Mouse (Mus musculus) cerebellum, postnatal 10 days (tissue): ENCODE results near the gene Hist3h2a.
A peak's percentile ranks its signal among the peaks of the same experiment; 100 is the strongest.

Source experiments
- DNase-seq, 2 experiments: peaks; one replicate each; pipeline ENCODE4 v3.0.0; 2021; ENCODE audit warnings: mixed read lengths in 2 of 2

The Hist3h2a gene

GRCm38 (mm10) chr11:58969027-58969426, 14.5 kb downstream of the Hist3h2a start:
- no peak for DNase-seq

DNA sequence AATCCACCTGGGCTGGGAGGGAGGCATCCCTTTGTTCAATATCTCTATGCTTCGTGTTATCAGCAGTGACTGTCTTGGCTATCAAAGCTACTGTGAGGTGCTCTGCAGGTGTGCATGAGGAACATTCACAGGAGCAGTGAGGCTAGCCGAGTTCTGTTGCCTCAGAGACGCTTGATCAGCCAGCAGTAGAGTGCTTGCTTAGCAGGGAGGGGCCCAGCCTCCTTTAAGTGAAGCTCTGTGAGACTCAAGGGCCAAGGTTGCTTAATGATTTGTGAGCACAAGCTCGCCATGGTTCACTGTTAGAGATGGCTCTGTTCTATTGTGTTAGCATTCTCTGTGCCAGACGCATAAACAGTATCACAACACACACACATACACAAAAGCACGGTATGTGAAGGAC, 15.2 kb downstream of the Hist3h2a start:
- no peak for DNase-seq

DNA sequence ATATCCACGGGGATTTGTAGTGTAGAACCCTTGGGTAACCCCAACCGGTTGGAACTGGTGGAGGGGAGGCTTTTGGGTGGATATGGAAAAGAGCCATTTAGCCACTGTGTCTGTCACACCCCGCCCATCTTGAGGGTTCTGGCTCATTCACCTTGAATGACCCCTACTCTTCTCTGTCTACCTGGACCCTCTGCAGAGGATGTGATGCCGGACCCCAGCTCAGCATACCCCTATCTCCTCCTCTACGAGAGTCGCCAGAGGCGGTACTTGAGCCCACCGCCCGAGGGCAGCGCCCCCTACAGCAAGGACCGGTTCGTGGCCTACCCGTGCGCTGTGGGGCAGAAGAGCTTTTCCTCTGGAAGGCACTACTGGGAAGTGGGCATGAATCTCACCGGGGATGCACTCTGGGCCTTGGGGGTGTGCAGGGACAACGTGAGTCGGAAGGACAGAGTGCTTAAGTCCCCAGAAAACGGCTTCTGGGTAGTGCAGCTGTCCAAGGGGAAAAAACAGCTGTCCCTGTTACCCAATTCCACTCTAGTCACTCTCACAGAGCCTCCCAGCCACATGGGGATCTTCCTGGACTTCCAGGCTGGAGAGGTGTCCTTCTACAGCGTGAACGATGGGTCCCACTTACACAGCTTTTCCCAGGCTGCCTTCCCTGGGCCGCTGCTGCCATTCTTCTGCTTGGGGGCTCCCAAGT, 16.5 kb downstream of the Hist3h2a start:
- no peak for DNase-seq

DNA sequence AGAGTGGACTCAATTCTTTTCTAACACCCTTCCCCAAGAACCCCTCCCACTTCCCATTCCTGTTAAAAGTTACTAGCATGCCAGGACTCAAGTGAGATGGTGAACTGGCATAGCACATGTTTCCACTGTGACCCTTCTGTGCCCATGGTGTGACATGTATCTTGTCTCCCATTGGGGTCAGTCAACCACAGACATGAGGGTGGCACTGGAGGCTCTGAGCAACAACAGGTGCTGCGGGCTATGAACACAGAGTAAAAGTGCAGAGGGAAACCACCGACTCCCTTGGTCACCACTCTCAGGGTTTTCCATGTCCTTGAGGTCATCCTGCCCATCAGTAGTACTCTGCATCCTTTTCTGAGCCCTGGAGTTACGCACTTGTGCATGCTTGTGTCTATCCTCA, 17.3 kb downstream of the Hist3h2a start:
- DNase-seq = no peak

DNA sequence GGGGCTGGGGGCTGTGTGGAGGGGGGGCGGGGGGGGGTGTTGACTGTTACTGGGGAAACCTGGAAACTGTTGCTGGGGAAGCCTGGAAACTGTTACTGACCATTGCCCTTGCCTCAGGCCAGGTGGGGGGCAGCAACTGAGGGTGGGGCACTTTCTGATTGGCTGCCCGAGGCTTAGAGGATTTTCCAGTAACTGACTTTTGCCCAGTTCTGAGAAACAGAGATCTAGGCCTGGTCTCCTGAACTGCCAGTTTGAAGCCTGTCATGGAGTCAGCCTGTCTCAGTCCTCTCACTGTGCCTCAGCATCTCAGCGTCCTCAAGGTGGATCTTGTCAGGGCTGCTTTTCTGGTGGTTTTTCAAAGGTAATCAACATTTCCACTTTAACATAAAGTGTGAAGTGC, 19.9 kb downstream of the Hist3h2a start:
- no peak for DNase-seq

DNA sequence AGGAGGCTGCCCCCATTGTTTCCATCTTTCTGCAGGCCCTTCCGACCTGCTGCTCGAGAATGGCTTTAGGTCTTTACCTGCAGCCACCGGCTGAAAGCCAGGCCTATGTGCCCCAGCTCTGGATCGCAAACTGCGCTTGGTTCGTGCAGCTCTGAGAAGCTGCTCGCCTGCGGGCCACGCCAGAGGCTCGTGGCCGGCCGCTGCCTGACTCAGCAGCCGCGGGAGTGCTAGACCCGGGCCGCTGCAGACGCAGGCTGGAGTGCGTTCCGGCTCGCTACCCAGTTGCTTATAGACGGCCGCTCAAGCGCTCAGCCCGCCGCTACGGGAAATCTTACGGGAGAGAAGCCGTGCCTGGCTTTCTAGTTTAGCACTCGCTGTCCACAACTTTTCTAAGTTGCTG, 22.7 kb downstream of the Hist3h2a start:
- DNase-seq = peak in 1 of 2 experiments; percentile 28

- DNase-seq = no peak
Measured at GRCm38 (mm10) chr11:58977607-58978026, 23.1 kb downstream of the Hist3h2a start.

DNA sequence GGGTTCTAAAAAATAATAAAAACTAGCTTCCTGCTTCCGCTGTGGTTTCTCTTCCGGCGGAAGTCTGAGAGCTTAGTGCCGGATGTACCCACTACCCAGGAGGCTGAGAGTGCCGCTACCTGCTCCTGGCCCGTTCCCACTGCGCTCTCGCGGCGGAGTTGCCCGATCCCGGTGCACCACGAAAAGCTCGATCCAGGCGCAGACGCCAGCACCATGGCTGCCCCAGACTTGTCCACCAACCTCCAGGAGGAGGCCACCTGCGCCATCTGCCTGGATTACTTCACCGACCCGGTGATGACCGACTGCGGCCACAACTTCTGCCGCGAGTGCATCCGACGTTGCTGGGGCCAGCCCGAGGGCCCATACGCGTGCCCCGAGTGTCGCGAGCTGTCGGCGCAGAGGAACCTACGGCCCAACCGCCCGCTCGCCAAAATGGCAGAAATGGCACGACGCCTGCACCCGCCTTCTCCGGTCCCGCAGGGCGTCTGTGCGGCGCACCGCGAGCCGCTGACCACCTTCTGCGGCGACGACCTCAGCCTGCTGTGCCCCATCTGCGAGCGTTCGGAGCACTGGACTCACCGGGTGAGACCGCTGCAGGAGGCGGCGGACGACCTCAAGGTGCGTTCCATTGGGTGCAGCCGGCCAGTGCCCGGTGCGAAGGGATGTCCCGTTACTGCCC, 23.7 kb downstream of the Hist3h2a start, which contains the start of gene Trim11:
Gene Trim11 (plus strand): TSS at position 67 of the 679 bp plus-strand sequence.
- DNase-seq = peak; percentile 76 to 77

- no peak for DNase-seq
Measured at GRCm38 (mm10) chr11:58978706-58979030, 24.2 kb downstream of the Hist3h2a start.

DNA sequence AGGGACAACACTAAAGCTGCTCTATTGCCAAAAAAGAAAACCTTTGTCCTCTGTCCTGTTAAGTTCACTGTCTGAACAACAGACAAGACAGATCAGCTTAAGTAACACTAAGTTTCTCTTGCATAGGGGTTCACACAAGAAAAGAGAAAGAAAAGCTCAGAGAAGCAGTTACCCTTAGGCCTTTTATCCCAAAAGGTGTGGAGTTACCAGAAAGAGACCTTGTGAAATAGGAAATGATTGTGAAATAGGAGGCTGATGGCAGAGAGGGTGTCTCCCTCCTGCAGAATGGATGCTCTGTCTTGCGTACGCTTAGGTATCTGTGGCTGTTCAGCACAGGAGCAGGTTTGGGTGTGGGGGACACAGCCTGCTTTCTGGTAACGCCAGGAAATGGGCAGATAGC, 24.7 kb downstream of the Hist3h2a start:
- DNase-seq = no peak

DNA sequence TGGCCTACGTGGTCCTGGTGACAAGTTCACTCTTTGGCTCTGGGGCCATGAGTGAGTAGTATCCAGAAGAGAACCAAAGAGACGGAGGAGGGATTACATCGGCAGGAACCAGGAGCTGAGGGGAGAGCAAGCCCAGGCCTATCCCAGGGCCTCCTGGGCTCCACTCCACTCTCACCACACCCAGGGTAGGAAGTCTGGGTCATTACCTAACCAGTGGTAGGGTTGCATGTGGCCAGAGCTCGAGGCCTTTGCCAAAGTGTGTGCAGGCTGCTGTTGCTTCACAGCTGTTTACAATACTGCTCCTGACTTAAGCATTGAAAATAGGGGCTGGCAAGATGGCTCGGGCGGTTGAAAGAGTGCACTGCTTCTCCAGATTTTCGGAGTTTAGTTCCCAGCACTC, 25.2 kb downstream of the Hist3h2a start:
- DNase-seq = no peak

DNA sequence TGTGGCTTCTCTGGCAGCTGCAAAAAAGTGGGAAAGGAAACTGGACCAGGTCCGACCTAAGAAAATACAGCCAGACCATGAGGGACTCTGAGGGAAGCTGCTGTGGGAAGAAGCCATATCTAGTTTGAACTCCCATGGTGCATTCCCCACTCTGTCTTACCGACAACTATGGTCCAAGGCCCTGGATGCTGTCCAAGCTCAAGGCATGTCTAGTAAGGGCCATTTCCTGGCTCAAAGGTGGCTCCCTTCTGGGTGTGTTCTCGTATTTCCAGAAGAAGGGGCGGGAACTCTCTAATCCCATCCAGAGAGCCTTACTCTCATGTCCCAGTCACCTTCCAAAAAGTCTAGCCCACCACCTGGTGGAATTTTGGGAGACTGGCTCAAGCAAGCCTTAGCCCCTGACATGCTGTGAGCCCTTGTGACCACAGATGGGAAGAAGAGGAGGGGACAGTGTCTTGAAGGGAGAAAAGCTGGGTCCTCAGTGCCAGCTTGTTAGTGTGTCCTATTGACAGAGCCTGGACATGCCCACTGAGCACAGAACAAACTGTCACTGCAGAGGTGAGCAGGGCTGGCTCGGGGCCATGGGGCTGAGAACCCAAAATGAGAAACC, 26.0 kb downstream of the Hist3h2a start:
- DNase-seq = peak; percentile 41 to 58

DNA sequence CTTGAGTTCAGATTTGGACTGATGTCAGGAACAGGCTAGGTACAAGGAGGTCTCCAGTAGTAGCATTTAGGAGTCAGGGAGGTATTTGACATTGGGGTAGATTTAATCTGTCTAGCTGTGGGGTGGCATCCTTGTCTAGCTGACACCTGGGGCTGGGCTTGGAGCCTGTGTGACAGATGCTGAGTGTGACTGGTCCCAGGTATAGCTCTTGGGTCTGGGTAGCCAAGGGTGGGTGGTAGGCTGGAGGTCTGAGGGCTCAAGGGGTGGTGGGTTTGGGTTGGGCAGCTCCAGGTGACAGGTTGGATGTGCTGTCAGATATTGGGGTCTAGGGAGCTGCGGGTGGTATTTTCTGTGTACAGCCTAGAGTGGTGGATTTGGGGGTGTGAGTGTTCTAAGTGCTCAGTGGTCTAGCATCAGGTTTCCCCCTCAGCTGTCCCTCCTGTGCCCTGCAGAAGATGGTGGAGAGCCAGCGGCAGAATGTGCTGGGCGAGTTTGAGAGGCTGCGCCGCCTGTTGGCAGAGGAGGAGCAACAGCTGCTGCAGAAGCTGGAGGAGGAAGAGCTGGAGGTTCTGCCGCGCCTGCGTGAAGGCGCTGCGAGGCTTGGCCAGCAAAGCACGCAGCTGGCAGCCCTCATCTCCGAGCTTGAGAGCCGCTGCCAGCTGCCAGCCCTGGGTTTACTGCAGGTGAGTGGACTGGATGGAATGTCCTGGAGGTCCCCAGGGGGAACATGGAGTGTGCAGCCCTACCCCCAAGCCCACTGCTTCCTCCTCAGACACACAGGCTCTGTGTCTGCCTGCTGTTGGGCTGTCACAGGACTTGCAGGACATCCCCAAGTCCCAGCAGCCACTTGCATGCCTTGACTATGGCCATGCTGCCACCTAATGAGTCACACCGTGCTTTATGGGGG, 27.3 kb downstream of the Hist3h2a start:
- peak; percentile 69 to 79 for DNase-seq

DNA sequence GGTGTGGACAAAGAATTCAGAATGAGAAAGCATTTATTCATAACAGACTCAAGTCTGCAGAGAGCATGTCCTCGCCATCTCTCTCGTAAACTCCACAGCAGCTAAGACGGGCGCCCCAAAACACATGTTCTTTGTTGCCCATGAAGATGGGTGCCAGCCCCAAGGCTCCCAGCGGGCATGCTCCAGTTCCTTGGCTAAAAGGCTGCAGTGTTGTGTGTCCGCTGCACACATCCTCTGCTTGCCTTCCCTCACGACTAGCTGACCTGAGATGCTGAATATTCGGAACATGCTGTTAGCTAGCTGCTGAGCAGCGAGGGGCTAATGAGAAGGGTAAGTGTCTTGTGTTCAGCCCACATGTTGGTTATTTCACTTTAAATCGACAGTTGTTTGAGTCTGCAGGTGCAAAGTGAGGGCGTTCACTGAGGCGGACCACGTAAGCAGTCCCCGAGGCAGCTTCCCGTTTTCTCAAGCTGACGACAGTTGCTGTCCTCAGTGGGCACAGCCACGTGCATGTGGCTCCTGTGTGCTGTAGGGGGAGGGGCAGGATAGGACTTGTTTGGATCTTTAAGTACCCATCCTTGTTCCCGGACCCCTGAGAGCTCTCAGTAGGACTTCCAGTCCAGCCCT, 28.1 kb downstream of the Hist3h2a start:
- DNase-seq = no peak

DNA sequence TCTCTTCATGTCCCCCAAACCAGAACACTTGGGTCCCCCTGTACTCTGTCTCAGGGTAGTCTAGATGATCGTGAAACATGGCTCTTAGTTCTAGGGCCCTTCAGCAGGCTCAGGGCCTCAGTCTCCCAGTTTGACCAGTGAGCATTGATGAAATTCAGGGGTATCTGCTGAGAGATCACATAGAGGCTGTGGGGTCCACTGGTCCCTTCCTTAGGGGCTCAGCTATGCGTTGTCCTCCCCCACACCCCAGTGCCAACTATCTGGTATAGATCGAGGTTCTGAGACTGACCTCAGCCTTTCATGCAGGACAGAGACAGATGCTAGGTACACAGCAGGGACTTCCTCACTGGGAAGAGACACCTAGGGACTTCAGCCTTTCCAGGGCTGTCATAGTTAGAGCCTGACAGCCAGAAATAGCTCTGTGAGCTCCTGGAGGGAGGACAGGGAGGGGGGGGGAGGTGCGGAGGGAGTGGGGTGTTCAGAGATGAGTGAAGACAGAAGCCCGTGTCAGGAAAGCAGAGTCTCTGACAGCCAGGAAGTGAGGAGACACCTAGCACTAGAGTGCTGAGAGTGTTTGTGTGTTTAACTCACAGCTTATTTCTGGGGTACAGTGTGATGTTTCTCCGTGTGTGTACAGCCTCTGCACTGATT, 29.3 kb downstream of the Hist3h2a start:
- no peak for DNase-seq

DNA sequence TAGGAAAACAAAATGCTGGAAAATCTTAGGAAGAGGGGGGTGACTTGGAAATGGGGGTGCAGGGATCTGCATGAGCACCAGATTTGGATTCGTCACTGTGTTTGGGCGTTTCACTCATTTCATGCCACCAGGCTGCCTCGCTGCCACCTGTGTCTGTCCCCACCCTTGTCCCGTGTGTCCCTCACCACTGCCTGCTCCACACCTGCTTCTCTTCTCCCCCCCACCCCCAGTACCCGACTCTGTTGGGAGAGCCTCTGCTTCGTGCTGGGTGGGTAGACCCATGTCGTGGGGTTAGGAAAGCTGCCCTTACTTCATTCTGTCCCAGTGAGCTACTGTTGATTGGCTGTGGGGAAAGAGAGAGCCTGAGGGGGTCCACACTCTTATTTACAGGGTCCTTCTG, 30.2 kb downstream of the Hist3h2a start:
- no peak for DNase-seq

- no peak for DNase-seq
Measured at GRCm38 (mm10) chr11:58985299-58985917, 30.9 kb downstream of the Hist3h2a start.

DNA sequence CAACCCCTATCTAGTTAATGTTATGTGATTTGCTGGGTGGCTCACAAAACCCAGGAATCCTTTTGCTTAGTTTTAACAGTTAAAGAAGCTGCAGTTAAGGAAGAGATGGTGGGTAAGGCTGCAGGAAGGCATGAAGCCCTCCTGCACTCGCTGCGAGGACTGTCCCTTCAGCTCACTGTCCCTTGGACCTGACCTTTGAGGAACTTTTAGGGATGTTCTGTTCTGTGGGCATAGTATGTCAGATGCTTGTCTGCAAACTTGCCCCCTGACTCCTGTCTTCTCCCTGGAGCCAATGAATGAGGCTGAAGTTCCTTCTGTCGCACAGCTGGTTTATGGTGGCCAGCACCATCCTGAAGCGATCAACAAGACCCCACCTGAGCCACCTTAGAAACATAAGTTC, 34.7 kb downstream of the Hist3h2a start:
- no peak for DNase-seq

GRCm38 (mm10) chr11:58990141-58990540, 35.7 kb downstream of the Hist3h2a start:
- DNase-seq = no peak

DNA sequence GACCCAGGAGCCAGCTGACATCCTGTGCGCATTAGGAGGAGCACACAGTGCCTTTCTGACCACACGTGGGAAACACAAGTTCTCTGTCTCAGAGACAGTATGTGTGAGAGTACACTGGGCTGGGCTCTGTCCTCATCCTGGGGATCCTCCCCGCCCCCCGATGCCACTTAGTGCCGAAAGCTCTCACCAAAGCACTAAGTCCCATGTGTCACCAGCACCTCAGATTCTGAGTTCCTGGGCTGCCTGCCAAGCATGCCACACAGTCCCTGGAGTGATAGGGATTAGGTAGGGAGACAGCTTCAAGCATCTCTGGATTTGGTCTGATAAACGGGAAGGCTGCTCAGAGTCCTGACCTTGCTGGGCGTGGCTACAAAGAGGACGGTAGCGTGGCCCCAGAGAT, 36.3 kb downstream of the Hist3h2a start:
- DNase-seq = no peak

GRCm38 (mm10) chr11:58991911-58992310, 37.4 kb downstream of the Hist3h2a start:
- no peak for DNase-seq
